Mouse (Mus musculus): ENCODE results near the gene Bcat2.

- TF ChIP-seq CTCF (IDR thresholded peaks at IDR 0.05; ENCODE audit: borderline replicate concordance, control insufficient read depth, extremely low read depth, insufficient read depth, low read length, poor library complexity) = no peak
- TF ChIP-seq POLR2A (IDR thresholded peaks at IDR 0.05; ENCODE audit: control insufficient read depth, extremely low read depth, insufficient read depth, low read length, poor library complexity) = no peak
These were observed 27.1 kb downstream of the Bcat2 start for GRCm38 (mm10) chr7:45597013-45597412.
